Mouse (Mus musculus) right cerebral cortex, adult 18-20 months (tissue): ENCODE results near the gene Ndufb2.

Experiments used
- DNase-seq: peaks from one replicate; pipeline ENCODE4 v3.0.0; 2022; ENCODE audit warnings: mixed read lengths

The Ndufb2 gene

GRCm38 (mm10) chr6:39581087-39581784, 11.1 kb upstream of the Ndufb2 start:
- DNase-seq = no peak

DNA sequence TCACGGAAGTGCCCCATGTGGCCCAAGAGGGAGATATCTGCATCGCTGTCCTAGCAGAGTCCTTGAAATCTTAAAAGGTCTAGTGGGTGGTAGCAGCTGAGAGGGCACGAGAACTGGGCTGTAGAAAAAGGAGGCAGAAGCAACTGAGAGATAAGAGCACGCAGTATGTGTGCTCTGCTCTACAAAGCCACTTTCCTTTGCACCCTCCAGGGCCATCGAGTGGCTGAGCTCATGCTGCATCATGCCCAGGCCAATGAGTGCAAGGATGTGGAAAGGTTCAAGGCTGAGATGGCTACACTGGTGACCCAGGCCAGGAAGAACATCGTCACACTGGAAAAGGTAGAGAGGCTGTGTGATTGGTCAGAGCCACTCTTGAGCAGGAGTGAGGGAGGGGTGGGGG, 6.9 kb upstream of the Ndufb2 start, which contains the start of gene Gm42420:
Gene Gm42420, plus strand, starts transcription at position 237 of the 400 bp plus-strand sequence.
- no peak for DNase-seq

- no peak for DNase-seq
Observed at GRCm38 (mm10) chr6:39591481-39591880, 893 bp upstream of the Ndufb2 start.

GRCm38 (mm10) chr6:39600851-39601250, 8.5 kb downstream of the Ndufb2 start:
- no peak for DNase-seq

- DNase-seq = no peak
Observed at GRCm38 (mm10) chr6:39601828-39602227, 9.5 kb downstream of the Ndufb2 start.

- no peak for DNase-seq
Observed at GRCm38 (mm10) chr6:39604565-39604964, 12.2 kb downstream of the Ndufb2 start.

DNA sequence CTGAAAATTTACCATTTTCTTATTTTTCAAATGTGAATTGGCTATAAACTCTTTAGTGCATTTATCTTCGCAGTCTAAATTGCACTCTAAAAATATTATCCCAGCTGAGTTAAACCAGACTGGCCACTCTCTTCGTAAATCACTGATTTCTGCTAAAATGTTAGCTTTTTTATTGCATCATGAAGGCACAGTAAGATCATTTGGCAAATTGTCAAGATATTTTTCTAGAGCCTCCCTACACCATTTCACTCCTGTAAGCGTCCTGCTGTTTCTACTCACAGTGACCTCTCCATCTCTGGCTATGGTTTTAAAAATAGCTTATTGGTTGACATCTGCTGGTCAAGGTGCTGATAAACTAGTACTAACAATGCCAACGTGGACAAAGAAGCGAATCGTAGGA, 13.7 kb downstream of the Ndufb2 start:
- no peak for DNase-seq

- no peak for DNase-seq
Observed at GRCm38 (mm10) chr6:39606862-39607261, 14.5 kb downstream of the Ndufb2 start.

GRCm38 (mm10) chr6:39607365-39607764, 15.0 kb downstream of the Ndufb2 start:
- no peak for DNase-seq

DNA sequence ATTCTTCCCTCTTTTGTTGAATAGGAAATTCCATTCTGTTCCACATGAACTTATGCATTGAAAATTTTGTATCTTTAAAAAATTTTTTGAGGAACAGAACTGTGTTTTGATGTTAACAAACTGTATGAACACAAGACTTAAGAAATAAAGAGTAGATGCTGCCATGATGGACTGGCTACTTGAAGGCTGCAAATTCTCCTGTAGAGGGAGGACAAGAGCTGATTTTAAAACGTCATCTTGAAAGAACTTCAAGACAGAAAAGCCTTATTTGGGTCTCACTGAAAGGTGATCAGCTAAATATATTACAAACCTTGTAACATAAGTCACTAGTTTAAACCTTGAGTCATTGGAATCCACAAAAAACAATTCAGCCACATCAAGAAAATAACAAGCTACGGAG, 17.8 kb downstream of the Ndufb2 start:
- no peak for DNase-seq

- DNase-seq = no peak
Observed at GRCm38 (mm10) chr6:39611296-39611695, 18.9 kb downstream of the Ndufb2 start.
